Mouse (Mus musculus): Measurements from ENCODE around the gene Vmn2r105.

Gene Vmn2r105

GRCm38 (mm10) chr17:20234952-20235351 lies at the start of gene Vmn2r105:
Gene Vmn2r105 (minus strand): TSS chr17:20235052.
- DNase-seq (ENCODE audit: low read depth in 2 of 2, low spot score in 2 of 2), result no peak

GRCm38 (mm10) chr17:20255522-20255921 lies 20.7 kb upstream of the Vmn2r105 start:
- DNase-seq (ENCODE audit: low read depth in 2 of 2, low spot score in 2 of 2), result no peak

- no peak for DNase-seq (ENCODE audit: low read depth in 2 of 2, low spot score in 2 of 2)
Observed at GRCm38 (mm10) chr17:20182997-20183396, 51.9 kb downstream of the Vmn2r105 start, which contains the start of gene Fpr-rs6. Gene Fpr-rs6 (minus strand): TSS chr17:20183097.
